Mouse (Mus musculus): ENCODE measurements around the gene Armt1.

Armt1 gene

GRCm38 (mm10) chr10:4435416-4435815 is 3.1 kb downstream of the Armt1 start:
- DNase-seq (ENCODE audit: low spot score), result no peak

- DNase-seq (ENCODE audit: low spot score), result no peak
Observed at GRCm38 (mm10) chr10:4456409-4456808, 24.1 kb downstream of the Armt1 start.

DNA sequence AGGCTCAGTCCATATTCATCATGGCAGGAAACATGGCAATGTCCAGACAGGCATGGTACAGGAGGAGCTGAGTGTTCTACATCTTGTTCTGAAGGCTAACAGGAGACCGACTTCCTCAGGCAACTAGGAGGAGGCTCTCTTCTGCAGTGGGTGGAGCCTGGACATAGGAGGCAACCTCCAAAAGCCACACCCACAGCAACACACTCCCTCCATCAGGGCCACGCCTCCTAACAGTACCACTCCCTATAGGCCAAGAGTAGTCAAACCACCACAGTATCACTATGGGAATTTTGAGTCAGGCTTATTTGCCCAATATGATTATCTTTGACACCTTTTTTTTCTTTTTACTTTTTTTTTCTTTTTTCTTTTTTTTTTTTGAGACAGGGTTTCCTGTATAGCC is 27.9 kb downstream of the Armt1 start:
- no peak for DNase-seq (ENCODE audit: low spot score)

DNA sequence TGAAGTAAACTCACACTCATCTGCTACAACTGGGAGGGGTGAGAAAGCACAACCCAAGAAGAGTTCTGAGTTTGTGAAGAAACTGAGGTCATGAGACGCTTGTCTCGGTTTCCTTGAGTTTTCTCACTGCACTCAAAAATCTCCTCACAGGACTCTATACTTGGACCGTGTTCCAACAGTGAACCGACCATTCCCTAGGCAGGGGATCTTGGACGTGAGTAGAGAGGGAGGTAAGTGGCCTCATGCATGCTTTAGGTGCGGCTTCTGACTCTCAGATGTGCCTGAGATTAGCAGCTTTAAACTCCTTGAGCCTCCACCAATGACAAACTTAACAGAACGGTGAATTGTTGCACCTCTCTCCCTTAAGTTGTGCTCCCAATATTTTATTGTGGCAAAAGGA is 33.5 kb downstream of the Armt1 start:
- no peak for DNase-seq (ENCODE audit: low spot score)

GRCm38 (mm10) chr10:4469406-4469805 is 37.1 kb downstream of the Armt1 start:
- DNase-seq (ENCODE audit: low spot score), result no peak

GRCm38 (mm10) chr10:4473591-4473993 is 41.3 kb downstream of the Armt1 start:
- peak; percentile 27 for DNase-seq (ENCODE audit: low spot score)

DNA sequence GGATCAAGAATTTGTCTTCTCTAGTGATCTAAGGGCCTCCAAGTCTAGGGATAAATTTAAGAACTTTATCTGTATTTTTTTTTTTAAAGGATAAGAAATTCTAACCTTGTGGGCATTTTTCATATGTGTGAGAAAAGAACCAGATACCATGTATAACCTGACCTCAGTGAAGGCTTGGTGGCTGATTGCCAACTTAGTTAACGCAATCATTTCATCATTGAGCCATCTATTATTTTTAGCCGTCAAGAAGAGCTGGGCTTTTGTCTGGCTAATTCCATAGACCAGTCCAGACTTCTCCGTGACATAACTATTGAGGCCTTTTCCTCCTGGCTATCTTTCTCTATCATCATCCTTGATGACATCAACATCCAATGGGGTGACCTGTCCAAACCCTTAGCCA is 43.2 kb downstream of the Armt1 start:
- no peak for DNase-seq (ENCODE audit: low spot score)

GRCm38 (mm10) chr10:4476604-4477003 is 44.3 kb downstream of the Armt1 start:
- DNase-seq (ENCODE audit: low spot score), result no peak

GRCm38 (mm10) chr10:4480929-4481328 is 48.7 kb downstream of the Armt1 start:
- no peak for DNase-seq (ENCODE audit: low spot score)

- DNase-seq (ENCODE audit: low spot score), result no peak
Observed at GRCm38 (mm10) chr10:4481695-4482094, 49.4 kb downstream of the Armt1 start.

DNA sequence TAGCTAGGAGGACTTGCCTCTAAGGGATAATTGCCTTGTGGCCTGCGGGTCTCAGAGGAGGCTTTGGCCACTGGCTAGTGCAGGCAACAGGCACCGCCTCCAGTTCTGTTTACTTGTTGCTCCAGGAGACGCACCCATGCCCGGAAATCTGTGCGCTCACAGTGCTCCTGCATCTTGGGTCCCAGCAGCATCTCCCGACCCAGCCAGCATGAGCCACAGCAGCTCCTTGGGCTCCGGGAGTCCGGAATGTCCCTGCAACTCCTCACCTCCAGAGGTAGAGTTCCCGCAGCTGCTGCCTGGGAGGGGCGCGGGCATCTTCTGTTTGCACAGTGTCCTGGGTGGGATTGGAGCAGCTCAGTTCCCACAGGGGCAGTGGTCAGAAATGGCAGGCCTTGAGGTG is 50.1 kb downstream of the Armt1 start, which contains the start of gene Ccdc170:
Gene Ccdc170, plus strand, starts transcription at position 148 of the 400 bp plus-strand sequence.
- no peak for DNase-seq (ENCODE audit: low spot score)

DNA sequence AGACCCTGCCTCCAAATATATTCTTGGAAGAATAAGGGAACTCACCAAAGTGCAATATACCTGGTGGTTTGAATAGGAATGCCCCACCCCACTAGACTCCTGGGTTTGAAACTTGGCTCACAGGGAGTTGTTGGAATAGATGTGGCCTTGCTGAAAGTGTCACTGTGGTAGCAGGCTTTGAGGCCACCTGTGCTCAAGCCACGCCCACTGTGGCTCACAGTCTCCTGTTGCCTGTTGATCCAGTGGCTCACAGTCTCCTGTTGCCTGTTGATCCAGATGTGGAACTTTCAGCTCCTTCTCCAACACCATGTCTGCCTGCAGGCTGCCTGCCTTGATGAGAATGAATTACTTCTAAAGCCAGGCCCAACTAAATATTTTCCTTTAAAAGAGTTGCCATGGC is 51.6 kb downstream of the Armt1 start:
- DNase-seq (ENCODE audit: low spot score), result no peak

DNA sequence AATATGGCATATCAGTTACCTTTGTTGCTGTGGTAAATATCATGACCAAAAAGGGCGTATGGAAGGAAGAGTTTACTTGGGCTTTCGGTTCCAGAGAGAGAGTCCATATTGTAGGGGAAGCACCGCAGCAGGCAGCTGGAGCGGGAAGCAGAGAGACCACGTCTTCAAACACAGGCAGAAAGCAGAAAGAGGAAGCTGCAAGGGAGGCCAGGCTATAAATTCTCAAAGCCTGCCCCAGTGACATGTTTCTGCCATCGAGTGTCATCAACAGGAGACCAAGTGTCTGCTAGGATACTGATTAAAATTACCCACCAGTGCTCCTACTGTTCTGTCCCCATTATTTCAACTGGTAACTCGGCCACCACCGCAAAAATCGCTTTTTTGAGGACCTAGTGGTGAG is 52.7 kb downstream of the Armt1 start:
- no peak for DNase-seq (ENCODE audit: low spot score)

- DNase-seq (ENCODE audit: low spot score), result no peak
Observed at GRCm38 (mm10) chr10:4489865-4490264, 57.6 kb downstream of the Armt1 start.

DNA sequence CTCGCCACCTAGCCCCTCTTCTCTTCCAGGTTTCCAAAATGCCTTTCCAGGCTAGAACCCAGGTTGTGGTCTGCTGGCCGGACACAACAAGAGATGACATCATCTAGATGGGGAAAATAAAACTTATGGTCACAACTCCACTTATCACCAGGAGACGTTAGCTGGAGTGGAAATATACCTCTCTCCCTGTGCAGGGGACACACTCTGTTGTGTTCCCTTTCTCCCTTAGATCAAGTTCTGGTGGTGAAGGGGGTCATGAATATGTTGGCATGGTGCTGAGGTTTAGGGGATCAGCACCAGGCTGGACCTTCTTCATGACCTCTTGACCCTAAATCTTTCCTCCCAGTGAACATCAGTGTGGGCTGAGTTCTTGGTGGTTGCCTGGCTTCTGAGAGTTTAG is 59.0 kb downstream of the Armt1 start:
- DNase-seq (ENCODE audit: low spot score), result no peak

DNA sequence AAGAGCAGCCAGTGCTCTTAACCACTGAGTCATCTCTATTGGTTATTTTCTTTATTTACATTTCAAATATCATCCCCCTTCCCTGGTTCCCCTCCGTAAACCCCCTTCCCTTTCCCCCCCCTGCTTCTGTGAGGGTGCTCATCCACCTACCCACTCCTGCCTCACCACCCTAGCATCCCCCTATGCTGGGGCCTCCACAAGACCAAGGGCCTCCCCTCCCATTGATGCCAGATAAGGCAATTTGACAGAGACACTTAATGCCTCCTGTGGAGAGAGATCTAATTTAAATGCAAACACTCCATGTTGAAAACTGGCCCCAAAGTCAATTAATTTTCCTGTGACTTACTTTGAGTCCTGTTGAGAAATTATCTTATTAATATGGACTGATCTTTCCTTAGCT is 59.8 kb downstream of the Armt1 start:
- no peak for DNase-seq (ENCODE audit: low spot score)

DNA sequence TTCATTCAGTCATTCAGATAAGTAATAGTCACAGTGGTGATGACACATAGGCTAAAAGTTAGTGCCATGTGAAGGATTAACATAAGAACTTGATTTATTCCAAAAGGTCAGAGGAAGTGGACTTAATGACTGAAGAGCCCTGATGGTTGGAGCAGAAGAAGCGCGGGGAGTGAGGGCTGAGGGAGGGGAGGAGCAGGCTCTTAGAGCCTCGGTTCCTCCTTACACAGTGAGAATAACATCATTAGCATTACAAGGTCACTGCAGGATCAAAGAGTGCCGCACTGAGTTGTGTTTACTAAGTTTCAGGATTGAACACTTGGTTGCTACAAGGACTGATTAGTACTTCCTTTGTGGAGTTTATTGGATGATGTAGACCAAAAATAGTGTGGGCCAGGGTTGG is 60.6 kb downstream of the Armt1 start:
- no peak for DNase-seq (ENCODE audit: low spot score)

- no peak for DNase-seq (ENCODE audit: low spot score)
Observed at GRCm38 (mm10) chr10:4503251-4503650, 71.0 kb downstream of the Armt1 start.
